Mouse (Mus musculus) CH12.LX (cell line): ENCODE measurements around the gene Klhl8.

Experiments
- CTCF ChIP-seq, 2 experiments: IDR thresholded peaks in 1 of 2; conservative IDR thresholded peaks in 1 of 2; 2 replicates each; pipeline ENCODE4 v1.5.1; 2011 to 2012; ENCODE audit warnings: low read depth in 2 of 2, low read length in 2 of 2, improper control_type of control experiment in 1 of 2, inconsistent platforms in 1 of 2, mild to moderate bottlenecking in 1 of 2, moderate library complexity in 1 of 2
- PAX5 ChIP-seq: IDR thresholded peaks from 2 replicates; pipeline ENCODE4 v1.6.1; 2012; ENCODE audit warnings: low read length, inconsistent platforms, mixed read lengths

GRCm38 (mm10) chr5:103953135-103954083 lies 42.4 kb upstream of the Klhl8 start:
- TF ChIP-seq CTCF (conservative IDR thresholded peaks at IDR 0.05 in 1 of 2, IDR thresholded peaks at IDR 0.05 in 1 of 2; ENCODE audit: low read depth in 2 of 2, low read length in 2 of 2) (no peak), PAX5 (no peak)
